Mouse (Mus musculus) megakaryocyte-erythroid progenitor cell, adult 5-6 weeks (primary cell): Measurements from ENCODE around the gene Glrx5. TPM values are rescaled to one million over a fixed set of nuclear protein-coding genes. Genes with fewer than 3 reads are reported as not detected.
A peak's percentile ranks its signal among the peaks of the same experiment; 100 is the strongest.

Experiments
- ATAC-seq: replicated peaks from 2 replicates; pipeline ENCODE4 v1.8.0; 2016; ENCODE audit warnings: mild to moderate bottlenecking, inconsistent platforms; ENCODE audit not compliant: severe bottlenecking, poor library complexity, low FRiP score, low TSS enrichment
- total RNA-seq, 2 experiments: library from RNA; stranded (forward) in 1 of 2; stranded (reverse) in 1 of 2; fragments of 200-1000, 215-1000 nt in 1 of 2; fragments of >200 nt in 1 of 2; fragmentation: Nextera tagmentation in 1 of 2; gene quantifications; 2 replicates each; pipeline ENCODE4 v1.2.3; 2014 to 2017

Glrx5 gene
- total RNA-seq, 2 experiments from 2014 or later, result 86.9 to 193 TPM

DNA sequence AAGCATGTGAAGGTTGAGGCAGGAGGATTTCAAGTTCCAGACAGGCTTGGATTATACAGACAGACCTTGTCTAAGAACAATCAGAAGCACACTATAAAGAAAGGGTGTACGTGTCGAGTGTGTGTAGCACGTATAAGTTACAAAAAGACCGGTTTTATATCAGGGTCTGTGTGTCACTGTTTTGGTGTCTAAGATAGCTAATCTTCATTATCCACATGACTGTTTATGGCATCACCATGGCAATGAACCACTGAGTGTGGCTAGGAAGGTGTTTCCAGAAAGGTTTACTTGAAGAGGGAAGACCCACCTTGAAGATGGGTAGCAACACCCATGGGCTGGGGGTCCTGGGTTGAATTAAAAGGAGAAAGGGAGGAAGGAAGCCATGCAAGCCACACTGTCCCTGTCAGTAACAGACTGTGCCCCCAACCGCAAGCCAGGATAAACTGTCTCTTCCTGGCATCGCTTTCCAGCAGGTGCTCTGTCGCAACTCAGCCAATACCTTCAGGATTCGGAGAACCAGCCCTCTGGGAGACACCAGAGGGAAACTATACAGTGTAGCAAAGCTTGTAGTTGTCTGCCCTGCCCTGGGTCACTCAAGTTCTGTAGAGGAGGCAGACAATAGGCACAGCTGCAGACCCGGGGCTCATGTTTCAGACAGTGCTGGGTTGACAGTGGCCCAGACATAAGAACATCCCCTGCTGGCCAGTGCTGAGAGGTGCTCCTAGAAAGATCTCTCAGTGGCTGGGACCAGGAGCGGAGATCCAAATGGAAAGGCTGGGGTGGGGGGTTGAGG, 30.0 kb upstream of the Glrx5 start:
- ATAC-seq, result peak; percentile 49

GRCm38 (mm10) chr12:105003158-105003557, 29.3 kb upstream of the Glrx5 start:
- no peak for ATAC-seq

- ATAC-seq, result no peak
Observed at GRCm38 (mm10) chr12:105003715-105004114, 28.8 kb upstream of the Glrx5 start.

DNA sequence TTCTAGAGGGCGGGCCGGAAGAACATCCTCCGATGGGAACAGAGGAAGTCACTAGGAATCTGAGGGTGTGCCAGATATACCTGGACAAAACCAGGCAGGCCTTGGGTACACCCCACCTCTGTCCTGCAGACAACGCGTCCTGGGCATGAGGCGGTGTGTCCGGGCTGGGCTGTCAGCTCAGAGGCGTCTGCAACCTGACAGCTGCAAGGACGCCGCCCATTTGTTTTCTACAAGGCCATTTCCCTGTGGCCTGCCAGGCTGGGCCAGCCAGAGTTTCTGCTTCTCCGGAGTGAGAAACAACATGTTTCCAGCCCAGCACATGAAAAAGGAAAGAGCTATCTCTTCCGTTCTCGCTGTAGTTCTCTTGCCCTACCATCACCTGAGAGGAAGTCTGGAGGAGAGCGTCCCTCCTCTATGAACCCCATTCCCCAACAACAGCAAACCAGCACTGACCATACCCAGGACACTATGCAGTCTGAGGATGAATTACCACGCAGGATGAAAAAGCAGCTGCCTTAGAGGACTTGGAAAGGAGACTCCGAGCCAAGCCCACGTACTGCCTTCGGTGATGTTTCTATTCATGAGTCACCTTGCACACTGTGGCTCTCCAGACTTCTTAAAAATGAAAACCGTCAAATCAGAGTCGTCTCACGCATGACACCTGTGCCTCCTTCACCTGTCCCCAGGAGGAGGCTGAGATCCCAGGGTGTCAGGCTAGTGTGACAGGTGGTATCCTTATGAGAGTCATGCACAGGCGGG, 27.4 kb upstream of the Glrx5 start:
- no peak for ATAC-seq

GRCm38 (mm10) chr12:105005715-105005972, 26.8 kb upstream of the Glrx5 start:
- no peak for ATAC-seq

GRCm38 (mm10) chr12:105008150-105008549, 24.3 kb upstream of the Glrx5 start:
- no peak for ATAC-seq

DNA sequence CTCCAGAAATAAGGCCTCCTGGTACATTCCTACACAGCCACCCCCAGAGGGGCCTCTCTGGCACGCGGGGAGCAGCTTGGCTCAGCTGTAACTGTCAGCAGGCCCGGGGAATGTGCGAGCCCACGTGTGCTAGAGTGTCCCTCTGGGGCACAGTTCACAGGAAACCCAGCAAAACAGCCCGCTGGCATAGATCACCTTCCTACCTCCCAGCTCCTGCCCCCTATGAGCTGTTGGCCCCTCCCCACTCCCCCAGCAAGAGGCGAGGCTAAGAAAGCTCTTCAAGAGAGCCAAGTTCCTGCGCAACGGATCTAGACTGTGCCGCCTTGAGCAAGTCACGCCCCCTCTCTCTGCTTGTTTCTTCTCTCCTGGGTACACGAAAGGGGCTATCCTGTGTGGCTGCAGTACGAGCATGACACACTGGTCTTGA, 23.7 kb upstream of the Glrx5 start:
- peak; percentile 44 for ATAC-seq

GRCm38 (mm10) chr12:105009370-105010212, 22.9 kb upstream of the Glrx5 start, which contains the start of gene Syne3:
Syne3 (minus strand) TSS chr12:105009809.
- ATAC-seq, result peak; percentile 31

DNA sequence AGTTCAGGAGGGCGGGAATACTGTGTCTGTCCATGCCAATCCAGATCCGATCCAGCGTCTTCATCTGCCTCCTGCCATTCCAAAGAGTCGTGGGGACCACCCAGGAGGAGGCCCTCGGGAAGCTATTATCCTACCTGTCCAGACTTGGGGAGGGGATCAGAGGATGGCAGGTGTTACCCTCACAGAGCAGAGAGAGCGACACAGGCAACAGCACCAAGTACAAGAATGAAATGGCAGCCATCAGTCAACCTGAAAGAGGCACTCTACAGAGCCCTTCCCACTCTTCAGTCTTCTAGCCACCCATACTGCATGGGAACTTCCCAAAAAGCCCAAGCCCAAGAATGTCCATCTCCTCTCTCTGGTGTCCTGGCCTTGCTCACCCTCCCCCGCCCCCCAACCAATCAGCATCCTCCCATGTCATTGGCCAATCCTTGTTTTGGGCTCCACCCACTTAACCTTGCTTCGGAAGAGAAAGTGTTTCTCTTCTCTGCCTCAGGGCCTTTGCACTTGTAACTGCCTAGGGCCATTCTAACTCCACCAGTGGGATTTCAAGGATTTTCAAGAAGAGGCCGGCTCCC, 22.2 kb upstream of the Glrx5 start:
- no peak for ATAC-seq

GRCm38 (mm10) chr12:105011589-105011988, 20.9 kb upstream of the Glrx5 start:
- peak; percentile 61 for ATAC-seq

- no peak for ATAC-seq
Observed at GRCm38 (mm10) chr12:105012314-105012713, 20.2 kb upstream of the Glrx5 start.

DNA sequence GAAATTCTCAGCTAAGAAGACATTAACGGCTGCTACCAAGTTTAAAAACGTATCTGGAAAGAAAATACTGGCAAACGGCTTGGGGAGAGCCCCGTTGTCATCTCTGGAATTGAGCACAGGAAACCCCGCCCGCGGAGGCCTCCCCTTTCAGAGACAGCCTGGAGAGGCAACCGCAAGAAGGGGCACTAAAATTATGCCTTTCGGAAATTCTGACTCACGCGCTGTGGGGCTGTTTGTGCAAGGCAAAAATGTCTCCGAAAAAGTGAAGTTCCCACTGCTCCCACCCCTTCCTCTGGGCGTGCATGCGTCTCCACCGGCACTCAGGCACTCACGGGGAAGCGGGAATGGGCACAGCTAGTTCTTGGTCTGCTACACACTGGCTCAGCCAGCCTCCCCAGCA, 19.4 kb upstream of the Glrx5 start:
- ATAC-seq, result no peak

DNA sequence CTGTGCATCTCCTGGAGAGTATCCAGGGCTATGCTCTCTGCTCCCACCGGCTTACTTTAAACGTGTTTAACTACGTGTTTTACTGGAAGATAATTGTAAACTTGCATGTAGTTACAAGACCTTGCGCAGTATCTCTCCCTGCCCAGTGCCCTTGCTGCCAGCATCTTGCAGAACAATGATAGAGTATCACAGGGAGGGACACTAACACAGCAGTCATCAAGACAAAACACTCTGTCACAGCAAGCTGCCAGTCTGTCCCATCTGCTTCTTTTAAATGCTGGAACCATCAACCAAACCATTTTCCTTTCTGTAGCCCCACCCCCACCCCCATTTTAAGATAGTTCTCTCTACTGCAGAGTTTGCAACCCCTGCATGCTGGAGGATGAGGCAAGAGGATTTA, 16.3 kb upstream of the Glrx5 start:
- peak; percentile 67 for ATAC-seq

GRCm38 (mm10) chr12:105016639-105017038, 15.8 kb upstream of the Glrx5 start:
- ATAC-seq, result peak; percentile 5; the same call in 1 of the 2 replicates

DNA sequence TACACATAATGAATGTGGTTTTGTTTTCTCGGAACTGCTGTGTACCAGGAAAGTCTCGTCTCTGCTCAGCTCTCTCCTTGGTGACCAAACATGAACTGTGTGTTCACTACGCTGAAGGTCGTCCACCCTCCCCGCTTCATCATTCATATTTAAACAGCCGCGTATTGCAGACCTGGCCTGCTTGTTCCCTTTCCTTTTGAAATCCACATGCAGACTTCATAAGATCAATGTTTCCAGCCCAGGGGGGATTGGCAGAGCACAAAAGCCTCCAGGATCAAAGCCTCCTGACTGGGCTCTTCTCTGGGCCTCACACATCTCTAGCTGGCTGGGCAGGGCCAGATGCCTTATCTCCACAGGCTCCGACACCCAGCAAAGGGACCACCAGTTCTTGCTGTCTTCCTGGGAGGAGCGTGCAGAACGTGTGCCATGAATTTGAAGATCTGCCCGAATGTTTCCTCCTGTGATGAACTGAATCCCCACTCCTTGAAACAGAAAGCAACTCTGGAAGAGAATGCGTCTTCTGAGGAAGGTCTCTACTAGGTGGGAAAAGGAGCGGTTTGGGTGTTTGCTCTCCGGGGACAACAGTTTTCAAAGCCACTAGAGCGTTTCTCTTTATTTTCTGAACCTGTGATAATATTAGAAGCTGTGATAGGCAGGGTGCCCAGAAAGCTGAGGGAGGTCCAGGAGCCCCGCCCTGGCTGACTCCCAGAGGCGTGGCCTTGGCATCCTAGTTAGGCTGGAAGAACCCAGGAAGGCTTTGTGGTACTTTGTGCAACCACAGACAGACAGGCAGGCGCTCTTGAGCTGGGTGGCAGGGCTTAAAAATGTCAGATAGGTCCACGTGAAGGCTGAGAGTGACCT, 12.9 kb upstream of the Glrx5 start:
- peak; percentile 77 for ATAC-seq

DNA sequence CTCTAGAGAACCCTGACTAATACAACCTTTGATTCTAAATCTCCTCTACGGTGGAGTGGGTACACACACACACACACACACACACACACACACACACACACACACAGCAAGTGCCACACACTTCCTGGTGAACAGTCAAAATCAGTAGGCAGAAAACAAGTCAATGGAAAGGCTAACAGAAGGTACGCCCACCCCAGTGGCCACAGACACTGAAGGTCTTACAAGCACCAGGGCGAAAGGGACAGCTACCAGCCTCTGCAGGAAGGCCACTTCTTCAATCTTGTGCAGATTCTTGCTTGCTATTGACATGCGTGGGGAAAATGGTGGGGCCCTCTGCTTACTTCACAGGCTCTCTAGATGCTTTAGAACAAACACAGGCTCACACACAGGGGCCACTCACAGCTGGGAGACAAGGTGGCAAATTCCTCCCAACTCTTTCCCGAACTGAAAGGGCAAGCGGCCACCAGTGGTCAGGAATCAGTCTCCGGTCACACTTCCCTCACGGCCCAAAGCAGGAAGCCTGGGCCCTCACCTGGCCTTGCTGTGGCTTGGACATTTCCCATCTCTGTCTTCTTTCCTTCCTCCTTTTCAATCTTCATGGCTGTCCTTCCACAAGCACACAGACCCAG, 10.9 kb upstream of the Glrx5 start:
- ATAC-seq, result no peak

- ATAC-seq, result no peak
Observed at GRCm38 (mm10) chr12:105022141-105022540, 10.3 kb upstream of the Glrx5 start.

- ATAC-seq, result no peak
Observed at GRCm38 (mm10) chr12:105022776-105023175, 9.7 kb upstream of the Glrx5 start.
